Mouse (Mus musculus) heart, adult 9 months (tissue): ENCODE results near the gene Dock10.
A peak's percentile ranks its signal among the peaks of the same experiment; 100 is the strongest.

Experiments used
- DNase-seq, 2 experiments: peaks; one replicate each; pipeline ENCODE4 v3.0.0; 2022; ENCODE audit warnings: low spot score in 2 of 2

The Dock10 gene

GRCm38 (mm10) chr1:80656389-80656788 lies 101.9 kb downstream of the Dock10 start:
- DNase-seq: peak; percentile 34 to 44

- no peak for DNase-seq
Observed at GRCm38 (mm10) chr1:80655854-80656253, 102.5 kb downstream of the Dock10 start.

GRCm38 (mm10) chr1:80655195-80655594 lies 103.1 kb downstream of the Dock10 start:
- DNase-seq: no peak

- DNase-seq: no peak
Observed at GRCm38 (mm10) chr1:80654177-80654576, 104.2 kb downstream of the Dock10 start.

GRCm38 (mm10) chr1:80652803-80653202 lies 105.5 kb downstream of the Dock10 start:
- DNase-seq: no peak

GRCm38 (mm10) chr1:80652083-80652482 lies 106.2 kb downstream of the Dock10 start:
- no peak for DNase-seq

GRCm38 (mm10) chr1:80646602-80647001 lies 111.7 kb downstream of the Dock10 start:
- DNase-seq: no peak

- DNase-seq: no peak
Observed at GRCm38 (mm10) chr1:80643866-80644451, 114.4 kb downstream of the Dock10 start.

- DNase-seq: no peak
Observed at GRCm38 (mm10) chr1:80641832-80642231, 116.5 kb downstream of the Dock10 start.

- DNase-seq: no peak
Observed at GRCm38 (mm10) chr1:80641288-80641687, 117.0 kb downstream of the Dock10 start.

- DNase-seq: no peak
Observed at GRCm38 (mm10) chr1:80639553-80639952, 118.8 kb downstream of the Dock10 start.

- DNase-seq: peak; percentile 24 to 46
Observed at GRCm38 (mm10) chr1:80637214-80637705, 121.1 kb downstream of the Dock10 start.

- no peak for DNase-seq
Observed at GRCm38 (mm10) chr1:80635825-80636224, 122.5 kb downstream of the Dock10 start.

- DNase-seq: no peak
Observed at GRCm38 (mm10) chr1:80633536-80633935, 124.8 kb downstream of the Dock10 start.

GRCm38 (mm10) chr1:80630179-80631149 lies 127.9 kb downstream of the Dock10 start:
- DNase-seq: no peak

GRCm38 (mm10) chr1:80628054-80628453 lies 130.3 kb downstream of the Dock10 start:
- no peak for DNase-seq

- DNase-seq: no peak
Observed at GRCm38 (mm10) chr1:80626800-80627199, 131.5 kb downstream of the Dock10 start.

GRCm38 (mm10) chr1:80625371-80625770 lies 133.0 kb downstream of the Dock10 start:
- DNase-seq: no peak

GRCm38 (mm10) chr1:80624552-80624951 lies 133.8 kb downstream of the Dock10 start:
- DNase-seq: no peak

- no peak for DNase-seq
Observed at GRCm38 (mm10) chr1:80622646-80623045, 135.7 kb downstream of the Dock10 start.

- DNase-seq: no peak
Observed at GRCm38 (mm10) chr1:80619100-80619499, 139.2 kb downstream of the Dock10 start.

- DNase-seq: no peak
Observed at GRCm38 (mm10) chr1:80616671-80617070, 141.7 kb downstream of the Dock10 start.

- DNase-seq: no peak
Observed at GRCm38 (mm10) chr1:80614750-80615149, 143.6 kb downstream of the Dock10 start.
